ENCODE assay signal across 7 mouse cellular contexts in the genomic region with DNA sequence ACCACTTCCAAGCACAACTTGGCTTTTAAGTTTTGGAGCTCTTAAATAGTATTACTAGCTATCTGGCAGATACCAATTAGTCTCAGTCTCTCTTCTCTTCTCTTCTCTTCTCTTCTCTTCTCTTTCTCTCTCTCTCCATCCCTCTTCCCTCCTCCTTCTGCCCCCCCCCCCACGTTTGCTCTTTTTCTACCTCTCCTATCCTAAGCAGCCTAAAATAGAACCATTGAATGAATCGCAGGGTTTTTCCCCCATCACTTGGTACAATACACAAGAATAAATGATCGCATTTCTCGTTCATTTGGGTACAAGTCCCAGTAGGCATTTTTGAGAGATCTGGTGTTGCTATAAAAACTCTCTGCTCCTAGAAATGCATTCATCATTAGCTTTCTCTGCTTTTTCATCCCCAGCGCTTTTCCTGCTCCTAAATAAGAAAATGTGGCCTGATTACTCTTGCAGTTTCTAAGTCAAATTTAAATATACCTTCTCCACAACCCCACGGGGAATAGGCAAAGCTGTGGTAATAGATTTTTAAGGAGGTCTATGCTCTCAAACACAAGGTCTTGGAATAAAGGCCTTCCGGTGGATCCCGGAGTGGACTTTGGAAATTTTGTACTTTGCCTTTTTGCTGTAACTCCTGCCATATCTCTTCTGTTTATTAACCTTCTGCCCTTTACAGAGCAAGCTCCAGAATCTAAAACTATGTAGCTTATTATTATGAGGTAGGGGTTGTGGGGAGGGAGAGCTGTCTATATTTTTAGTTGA. TPM values are rescaled to one million over a fixed set of nuclear protein-coding genes. Genes with fewer than 3 reads are reported as not detected.
DNase-seq lines count a peak whose midpoint lies in the region; ATAC-seq and TF ChIP-seq lines count a peak whose summit lies in the region.

No protein-coding gene starts in this region.

- peaks cover 0 to 2% of the 10 kb centered on the region in 2 experiments for H3K36me3 ChIP-seq in CH12.LX (replicated peaks in 1 of 2; ENCODE audit: control insufficient read depth in 1 of 2, insufficient read depth in 1 of 2, low read length in 1 of 2)
- H3K36me3 ChIP-seq in MEL (ENCODE audit: control insufficient read depth in 1 of 2, insufficient read depth in 2 of 2, low read length in 2 of 2) = peaks cover 0 to 17% of the 10 kb centered on the region in 2 experiments; a peak in 2 of 4 replicates
- H3K36me3 ChIP-seq in hindbrain, embryonic 15.5 days = no peaks in the 10 kb centered on the region
- H3K36me3 ChIP-seq in macrophage (ENCODE audit: inconsistent target) = no peaks in the 10 kb centered on the region

- H3K9ac ChIP-seq in CH12.LX (ENCODE audit: insufficient read depth, low read depth) = peak overlapping the region; percentile 89
- peak overlapping the region; percentile 75 for H3K9ac ChIP-seq in MEL (ENCODE audit: control insufficient read depth, low read depth, low read length, poor library complexity, severe bottlenecking)
- peak overlapping the region; percentile 33; the same call in 1 of the 2 replicates for H3K9ac ChIP-seq in hindbrain, embryonic 15.5 days

- no peak for ATAC-seq in hindbrain, embryonic 15.5 days (ENCODE audit: low FRiP score, low read depth)

- peak overlapping the region; percentile 96 for H3K4me2 ChIP-seq in CH12.LX (ENCODE audit: insufficient read depth, low read depth, poor library complexity, severe bottlenecking)
- peak overlapping the region; percentile 55 for H3K4me2 ChIP-seq in hindbrain, embryonic 15.5 days

- in situ Hi-C loops in CH12.LX (cut with MboI; ENCODE audit: low pct_ligation_motif_present, low pct_unique_long_range_greater_than_20kb, low sequenced_read_pairs) = no loop called here

- TF ChIP-seq EP300 in CH12.LX (IDR thresholded peaks at IDR 0.05; ENCODE audit: low read length) (no peak), MEL (IDR thresholded peaks at IDR 0.05; ENCODE audit: low read depth in 1 of 2, low read length in 2 of 2) (no peak)

- H3K27ac ChIP-seq in CH12.LX (ENCODE audit: insufficient read depth, low read depth) (no peak overlapping the region), MEL (ENCODE audit: control insufficient read depth, low read depth, low read length) (no peak overlapping the region), macrophage (peak overlapping the region; percentile 58)
- H3K27ac ChIP-seq in hindbrain, embryonic 15.5 days (replicated peaks) = peak overlapping the region; percentile 18; the same call in 1 of the 2 replicates

- DNase-seq in CH12.LX (ENCODE audit: extremely low read depth) = peak; percentile 21
- DNase-seq in MEL (ENCODE audit: low read depth, low spot score) = no peak
- no peak for DNase-seq in cerebellum, adult 9-10 months
- no peak for DNase-seq in spleen, adult 12 weeks (ENCODE audit: low spot score)
- DNase-seq in ovary, adult 18-20 months (ENCODE audit: low spot score) = no peak

- peaks cover 5% of the 10 kb centered on the region; the same call in 1 of the 2 replicates for H3K79me2 ChIP-seq in CH12.LX (replicated peaks; ENCODE audit: control insufficient read depth, extremely low read depth, insufficient read depth, poor library complexity, severe bottlenecking)
- peaks cover 12% of the 10 kb centered on the region for H3K79me2 ChIP-seq in MEL (ENCODE audit: control insufficient read depth, insufficient read depth, low read length, poor library complexity)
- H3K79me2 ChIP-seq in macrophage (ENCODE audit: inconsistent target) = peaks cover 35% of the 10 kb centered on the region

- no peak for TF ChIP-seq POLR2A in CH12.LX (IDR thresholded peaks at IDR 0.05; ENCODE audit: low read depth, low read length)
- TF ChIP-seq POLR2A in MEL (IDR thresholded peaks at IDR 0.05; ENCODE audit: control insufficient read depth in 1 of 2, insufficient read depth in 1 of 2, low read depth in 1 of 2, low read length in 2 of 2, poor library complexity in 1 of 2) = no peak

- 35% methylated on average over 8 of the region's 8 CpGs for WGBS in hindbrain, embryonic 15.5 days
- WGBS in macrophage (ENCODE audit: missing documents) = 67% methylated on average over 8 of the region's 8 CpGs

- peaks cover 4 to 21% of the 10 kb centered on the region in 2 experiments; a peak in 3 of 4 replicates for H3K4me1 ChIP-seq in CH12.LX (ENCODE audit: control insufficient read depth in 1 of 2, insufficient read depth in 2 of 2)
- peaks cover 0 to 14% of the 10 kb centered on the region in 2 experiments; a peak in 2 of 4 replicates for H3K4me1 ChIP-seq in MEL (ENCODE audit: control insufficient read depth in 1 of 2, insufficient read depth in 2 of 2, low read length in 2 of 2)
- peaks cover 21% of the 10 kb centered on the region; the same call in 1 of the 2 replicates for H3K4me1 ChIP-seq in hindbrain, embryonic 15.5 days (replicated peaks)

- no peaks in the 10 kb centered on the region for H3K27me3 ChIP-seq in CH12.LX (replicated peaks)
- no peaks in the 10 kb centered on the region for H3K27me3 ChIP-seq in MEL (ENCODE audit: control insufficient read depth in 1 of 2, insufficient read depth in 2 of 2, low read length in 2 of 2)
- no peaks in the 10 kb centered on the region for H3K27me3 ChIP-seq in hindbrain, embryonic 15.5 days

- H3K9me3 ChIP-seq in CH12.LX (replicated peaks; ENCODE audit: low read length) (no peaks in the 10 kb centered on the region), MEL (replicated peaks; ENCODE audit: insufficient read depth, low read length) (no peaks in the 10 kb centered on the region)
- no peaks in the 10 kb centered on the region for H3K9me3 ChIP-seq in hindbrain, embryonic 15.5 days

- dilution Hi-C loops in CH12.LX (cut with MboI; ENCODE audit: extremely low pct_ligation_motif_present, extremely low pct_unique_long_range_greater_than_20kb, low sequenced_read_pairs) = no loop called here

- peak overlapping the region; percentile 59 to 98 (median 91) for H3K4me3 ChIP-seq in CH12.LX (replicated peaks in 1 of 3; ENCODE audit: low read depth in 2 of 3, low read length in 2 of 3, poor library complexity in 1 of 3)
- peak overlapping the region; percentile 60 to 81 for H3K4me3 ChIP-seq in MEL (ENCODE audit: control insufficient read depth in 1 of 2, insufficient read depth in 1 of 2, low read depth in 2 of 2, low read length in 2 of 2)
- peak overlapping the region; percentile 97 for H3K4me3 ChIP-seq in hindbrain, embryonic 15.5 days
- peak overlapping the region; percentile 67 for H3K4me3 ChIP-seq in macrophage (ENCODE audit: inconsistent target)

- TF ChIP-seq CTCF in CH12.LX (conservative IDR thresholded peaks at IDR 0.05 in 1 of 2, IDR thresholded peaks at IDR 0.05 in 1 of 2; ENCODE audit: low read depth in 2 of 2, low read length in 2 of 2) = no peak
- no peak for TF ChIP-seq CTCF in MEL (IDR thresholded peaks at IDR 0.05 in 2 of 3, conservative IDR thresholded peaks at IDR 0.05 in 1 of 3; ENCODE audit: control insufficient read depth in 1 of 3, insufficient read depth in 1 of 3, low read depth in 2 of 3, low read length in 3 of 3, poor library complexity in 1 of 3, severe bottlenecking in 1 of 3)

- TF ChIP-seq RAD21 in CH12.LX (IDR thresholded peaks at IDR 0.05; ENCODE audit: low read depth, low read length) (no peak), MEL (IDR thresholded peaks at IDR 0.05; ENCODE audit: low read depth, low read length) (no peak)

TF ChIP-seq in CH12.LX, 34 proteins besides CTCF, POLR2A, EP300 and RAD21 (continues in another document):
- TF ChIP-seq KAT2A (IDR thresholded peaks at IDR 0.05; ENCODE audit: insufficient replicate concordance, low read length) = no peak
- peak; percentile 75; the same call in 1 of the 2 replicates for TF ChIP-seq MEF2A (IDR thresholded peaks at IDR 0.05; ENCODE audit: borderline replicate concordance, low read depth, low read length)
- TF ChIP-seq MAZ (IDR thresholded peaks at IDR 0.05; ENCODE audit: low read depth, low read length) = 0 out of 2 replicates have a peak, but pooled peaks have one; percentile 34
- TF ChIP-seq CHD1 (IDR thresholded peaks at IDR 0.05; ENCODE audit: low read depth, low read length) = peak; percentile 67; the same call in 1 of the 2 replicates

TF ChIP-seq in MEL, 35 proteins besides CTCF, POLR2A, EP300 and RAD21 (continues in another document):
- no peak for TF ChIP-seq GATA1 (IDR thresholded peaks at IDR 0.05; ENCODE audit: low read depth, low read length)
- TF ChIP-seq SIN3A (IDR thresholded peaks at IDR 0.05; ENCODE audit: low read length) = no peak
- TF ChIP-seq ELF1 (IDR thresholded peaks at IDR 0.05; ENCODE audit: low read depth, low read length) = no peak
- TF ChIP-seq TAL1 (IDR thresholded peaks at IDR 0.05; ENCODE audit: low read length) = no peak
- TF ChIP-seq NRF1 (IDR thresholded peaks at IDR 0.05; ENCODE audit: insufficient read depth, low read depth, low read length, poor library complexity, severe bottlenecking) = no peak
- no peak for TF ChIP-seq HCFC1 (IDR thresholded peaks at IDR 0.05; ENCODE audit: low read depth, low read length)
- TF ChIP-seq UBTF (IDR thresholded peaks at IDR 0.05; ENCODE audit: borderline replicate concordance, insufficient read depth, low read depth, low read length) = no peak

RNA-seq across cellular contexts. Expression of gene Numb, which starts 1.2 kb away (rescaled TPM):
- total RNA-seq in CH12.LX (2012; rRNA removed) = 5.7 and 6.2 TPM in 2 replicates
- 5.0 and 5.3 TPM in 2 replicates for total RNA-seq in CH12.LX (2014; rRNA removed)
- 5.7 and 6.9 TPM in 2 replicates for polyA plus RNA-seq in CH12.LX (2012; ENCODE audit: insufficient read length, low read depth)
- 8.4 and 10.6 TPM in 2 replicates for total RNA-seq in MEL (2012; rRNA removed)
- 10 to 100 TPM in 1 of 2 experiments, not detected in 1; 14.6 TPM for polyA plus RNA-seq in MEL (2012; ENCODE audit: insufficient read depth in 1 of 2, insufficient read length in 2 of 2, low read depth in 1 of 2, low replicate concordance in 2 of 2, missing spikeins in 1 of 2)
- polyA plus RNA-seq in hindbrain, embryonic 15.5 days (2015; fragmentation: Nextera tagmentation; extraction: Ambion mirVana) = 15.3 and 17.4 TPM in 2 replicates
- 100 to 1,000 TPM in 13 of 26 experiments, 10 to 100 TPM in 13; 38.8 to 134 (median 102) TPM for total RNA-seq in macrophage (2018; cell fraction: chromatin; rRNA removed)
- 10 to 100 TPM; 29.9 to 47.4 (median 39.5) TPM for total RNA-seq in macrophage (2018; cell fraction: cytosol; rRNA removed)
- 10 to 100 TPM; 31.4 to 93.3 (median 56.6) TPM for total RNA-seq in macrophage (2018; cell fraction: nucleus; rRNA removed)
- polyA plus RNA-seq in macrophage (2018) = 32.8 to 57.9 TPM (median 47.1 TPM) in 3 replicates

RNA-seq across cellular contexts. Expression of gene Riox1, which starts 27.5 kb away (rescaled TPM):
- total RNA-seq in CH12.LX (2012; rRNA removed) (31.9 and 41.5 TPM in 2 replicates), CH12.LX (2014; rRNA removed) (27.4 and 29.5 TPM in 2 replicates), MEL (2012; rRNA removed) (43.4 and 46.6 TPM in 2 replicates)
- polyA plus RNA-seq in CH12.LX (2012; ENCODE audit: insufficient read length, low read depth) (33.5 and 34.3 TPM in 2 replicates), MEL (2012; ENCODE audit: insufficient read depth in 1 of 2, insufficient read length in 2 of 2, low read depth in 1 of 2, low replicate concordance in 2 of 2, missing spikeins in 1 of 2) (10 to 100 TPM in 1 of 2 experiments, not detected in 1; 47.1 TPM), macrophage (2018) (3.4 to 15.2 TPM (median 7.3 TPM) in 3 replicates)
- polyA plus RNA-seq in hindbrain, embryonic 15.5 days (2015; fragmentation: Nextera tagmentation; extraction: Ambion mirVana) = 11.5 and 11.9 TPM in 2 replicates
- total RNA-seq in macrophage (2018; cell fraction: chromatin; rRNA removed) = 1 to 10 TPM in 24 of 26 experiments, under 1 TPM in 2; 0.74 to 8.4 (median 2.9) TPM
- total RNA-seq in macrophage (2018; cell fraction: cytosol; rRNA removed) = 10 to 100 TPM in 5 of 26 experiments, 1 to 10 TPM in 21; 3.9 to 13.8 (median 7.9) TPM
- 10 to 100 TPM in 4 of 26 experiments, 1 to 10 TPM in 22; 3.1 to 15.2 (median 6.0) TPM for total RNA-seq in macrophage (2018; cell fraction: nucleus; rRNA removed)

Comparison
In these comparisons a context has a peak if more than half of its experiments do, and no peak if none do; other contexts are left out.
1. H3K27ac ChIP-seq: peak in hindbrain, embryonic 15.5 days (single experiment) and macrophage (single experiment); none in CH12.LX (single experiment) and MEL (single experiment).
2. H3K9ac ChIP-seq: peak in every context shown above with its lines; median percentile 89 in CH12.LX; 75 in MEL; 33 in hindbrain, embryonic 15.5 days.
3. Of the 35 proteins assayed by ChIP-seq in both MEL and CH12.LX: peak only in MEL: none; only in CH12.LX: CHD1, MAZ and MEF2A; in both: none; in neither: 32.
4. Peak in every context shown above with its lines, with median percentiles within 50 percentile points of each other: H3K4me3 ChIP-seq.